Mouse (Mus musculus) cortical plate, adult 2 months (tissue): Measurements from ENCODE around the gene Far1. TPM values are rescaled to one million over a fixed set of nuclear protein-coding genes. Genes with fewer than 3 reads are reported as not detected.
A peak's percentile ranks its signal among the peaks of the same experiment; 100 is the strongest.

Experiments used
- H3K27ac ChIP-seq: fragments of 200-500 bp; 2 replicates; pipeline ENCODE4 v1.5.1; 2012; ENCODE audit warnings: low read length, control low read depth, inconsistent platforms; ENCODE audit not compliant: insufficient read depth
- H3K4me1 ChIP-seq: fragments of 200-500 bp; 2 replicates; pipeline ENCODE4 v1.6.1; 2011; ENCODE audit warnings: low read length; ENCODE audit not compliant: control insufficient read depth, insufficient read depth
- H3K4me3 ChIP-seq: fragments of 200-500 bp; 2 replicates; pipeline ENCODE4 v1.5.1; 2011; ENCODE audit warnings: mild to moderate bottlenecking, low read length, control low read depth; ENCODE audit not compliant: insufficient read depth
- CTCF ChIP-seq: fragments of 200-500 bp; IDR thresholded peaks from 2 replicates; pipeline ENCODE4 v1.5.1; 2011; ENCODE audit warnings: mild to moderate bottlenecking, control low read depth, low read length; ENCODE audit not compliant: insufficient read depth; ENCODE audit errors: extremely low read depth
- POLR2A ChIP-seq: fragments of 200-500 bp; IDR thresholded peaks from 2 replicates; pipeline ENCODE4 v1.6.1; 2011; ENCODE audit warnings: mild to moderate bottlenecking, low read length, control low read depth; ENCODE audit not compliant: insufficient read depth; ENCODE audit errors: extremely low read depth
- polyA plus RNA-seq: library from polyadenylated mRNA; depleted of rRNA; stranded (reverse); fragments of >200 nt; gene quantifications from 2 replicates; pipeline ENCODE4 v1.2.3, GENCODE M21; 2012

Far1 gene
- polyA plus RNA-seq, 1 experiment = 81.4 TPM

- no peak for TF ChIP-seq POLR2A
- TF ChIP-seq CTCF = no peak
- Histone ChIP-seq H3K27ac (no peak overlapping the region), H3K4me3 (no peak overlapping the region), H3K4me1 (no peaks in the 10 kb centered on the region)
Observed at GRCm38 (mm10) chr7:113566892-113567291, 53.3 kb downstream of the Far1 start.

- H3K27ac ChIP-seq = no peak overlapping the region
- no peak overlapping the region for H3K4me3 ChIP-seq
- no peaks in the 10 kb centered on the region for H3K4me1 ChIP-seq
- TF ChIP-seq POLR2A = no peak
- no peak for TF ChIP-seq CTCF
Observed at GRCm38 (mm10) chr7:113571121-113571520, 57.5 kb downstream of the Far1 start.

GRCm38 (mm10) chr7:113572741-113573140 is 59.1 kb downstream of the Far1 start:
- Histone ChIP-seq H3K27ac (no peak overlapping the region), H3K4me3 (no peak overlapping the region), H3K4me1 (no peaks in the 10 kb centered on the region)
- TF ChIP-seq POLR2A (no peak), CTCF (no peak)

DNA sequence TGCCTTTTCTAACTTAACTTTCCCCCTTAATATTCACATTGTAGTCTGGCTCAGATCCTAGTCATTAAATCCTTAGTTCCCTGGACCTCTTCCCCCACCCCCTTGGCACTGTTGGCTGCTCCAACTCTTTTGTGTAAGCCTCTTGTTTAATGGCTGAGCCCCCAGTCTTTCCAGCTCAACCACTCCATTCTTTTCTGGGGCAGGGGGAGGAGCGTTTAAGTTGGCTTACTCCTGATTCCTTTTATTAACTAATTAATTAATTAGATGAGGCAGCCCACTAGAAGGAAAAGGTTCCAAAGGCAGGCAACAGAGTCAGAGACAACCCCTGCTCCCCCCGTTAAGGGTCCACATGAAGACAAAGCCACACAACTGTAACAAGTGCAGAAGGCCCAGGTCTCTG is 68.5 kb downstream of the Far1 start:
- no peak for TF ChIP-seq POLR2A
- TF ChIP-seq CTCF = no peak
- no peaks in the 10 kb centered on the region for H3K4me1 ChIP-seq
- H3K4me3 ChIP-seq = no peak overlapping the region
- H3K27ac ChIP-seq = no peak overlapping the region

DNA sequence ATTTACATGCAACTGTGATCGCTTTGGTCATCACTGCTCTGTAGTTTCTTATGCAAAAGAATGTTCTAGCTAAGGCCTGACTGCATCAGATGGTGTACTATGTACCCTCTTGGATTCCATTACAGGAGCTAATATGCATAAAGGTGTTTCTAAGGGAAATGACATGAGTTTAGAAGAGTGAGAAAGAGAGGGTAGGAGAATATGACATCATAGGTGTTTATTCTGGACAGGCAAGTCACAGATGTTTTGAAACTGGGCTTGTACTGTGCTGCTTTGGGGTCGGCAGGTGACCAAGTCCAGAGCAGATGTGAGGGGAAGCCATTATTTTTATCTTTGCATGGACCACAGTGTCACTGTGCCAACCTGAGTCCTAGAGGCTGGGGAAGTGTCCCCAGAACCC is 75.6 kb downstream of the Far1 start:
- no peaks in the 10 kb centered on the region for H3K4me1 ChIP-seq
- no peak overlapping the region for H3K27ac ChIP-seq
- TF ChIP-seq CTCF (no peak), POLR2A (no peak)
- H3K4me3 ChIP-seq = no peak overlapping the region

GRCm38 (mm10) chr7:113590330-113590729 is 76.7 kb downstream of the Far1 start:
- H3K4me3 ChIP-seq = no peak overlapping the region
- H3K27ac ChIP-seq = no peak overlapping the region
- no peaks in the 10 kb centered on the region for H3K4me1 ChIP-seq
- no peak for TF ChIP-seq POLR2A
- TF ChIP-seq CTCF = no peak

DNA sequence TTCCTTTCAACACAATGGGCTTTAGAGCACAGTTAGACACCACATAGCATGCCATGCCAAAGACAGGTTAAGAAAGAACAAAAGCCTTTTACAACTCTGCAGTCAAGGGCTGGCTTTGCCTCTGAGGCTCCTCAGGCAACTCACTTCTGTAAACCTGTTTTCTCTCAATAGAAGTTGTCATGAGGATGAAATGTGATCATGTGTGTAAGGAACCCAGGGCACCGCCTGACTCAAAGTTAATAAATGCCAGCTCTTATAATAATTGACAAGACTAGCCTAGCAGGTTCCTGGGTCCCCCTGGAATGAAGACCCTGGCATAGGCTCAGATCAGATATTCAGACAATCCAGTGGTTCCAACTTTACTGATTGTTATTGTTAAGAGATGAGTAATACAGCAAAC is 77.5 kb downstream of the Far1 start:
- H3K27ac ChIP-seq = no peak overlapping the region
- no peaks in the 10 kb centered on the region for H3K4me1 ChIP-seq
- no peak overlapping the region for H3K4me3 ChIP-seq
- TF ChIP-seq POLR2A (no peak), CTCF (no peak)

GRCm38 (mm10) chr7:113591557-113592354 is 78.1 kb downstream of the Far1 start:
- no peak overlapping the region for H3K4me3 ChIP-seq
- H3K27ac ChIP-seq = no peak overlapping the region
- TF ChIP-seq CTCF (no peak), POLR2A (no peak)
- H3K4me1 ChIP-seq = no peaks in the 10 kb centered on the region

GRCm38 (mm10) chr7:113592696-113593095 is 79.1 kb downstream of the Far1 start:
- H3K27ac ChIP-seq = no peak overlapping the region
- no peak overlapping the region for H3K4me3 ChIP-seq
- TF ChIP-seq POLR2A (no peak), CTCF (no peak)
- no peaks in the 10 kb centered on the region for H3K4me1 ChIP-seq

GRCm38 (mm10) chr7:113594363-113594762 is 80.7 kb downstream of the Far1 start:
- TF ChIP-seq CTCF = peak; percentile 66
- TF ChIP-seq POLR2A = no peak
- no peaks in the 10 kb centered on the region for H3K4me1 ChIP-seq
- H3K4me3 ChIP-seq = no peak overlapping the region
- H3K27ac ChIP-seq = no peak overlapping the region
